Mouse (Mus musculus) forebrain, embryonic 12.5 days (tissue): ENCODE data around the gene Arf3. TPM values are rescaled to one million over a fixed set of nuclear protein-coding genes. Genes with fewer than 3 reads are reported as not detected.
A peak's percentile ranks its signal among the peaks of the same experiment; 100 is the strongest.

ENCODE experiments used
- ATAC-seq: fragments of 200-750 bp; cut with Nextera tagmentation; 2 replicates; pipeline ENCODE4 v1.8.0; 2017; ENCODE audit warnings: moderate TSS enrichment; ENCODE audit not compliant: low FRiP score
- H3K27ac ChIP-seq: fragments of 300-500 bp; sonication (generic); 2 replicates; pipeline ENCODE4 v1.5.1; 2016; ENCODE audit warnings: mild to moderate bottlenecking
- H3K27me3 ChIP-seq: fragments of 300-500 bp; sonication (generic); 2 replicates; pipeline ENCODE4 v1.6.1; 2016; ENCODE audit warnings: mild to moderate bottlenecking
- H3K36me3 ChIP-seq: fragments of 300-500 bp; sonication (generic); replicated peaks from 2 replicates; pipeline ENCODE4 v1.6.1; 2016; ENCODE audit warnings: mild to moderate bottlenecking
- H3K4me1 ChIP-seq: fragments of 300-500 bp; sonication (generic); 2 replicates; pipeline ENCODE4 v1.6.1; 2016
- H3K4me2 ChIP-seq: fragments of 300-500 bp; sonication (generic); 2 replicates; pipeline ENCODE4 v1.6.1; 2016; ENCODE audit warnings: mild to moderate bottlenecking, moderate library complexity
- H3K4me3 ChIP-seq: fragments of 300-500 bp; sonication (generic); replicated peaks from 2 replicates; pipeline ENCODE4 v1.5.1; 2016; ENCODE audit warnings: mild to moderate bottlenecking
- H3K9ac ChIP-seq: fragments of 300-500 bp; sonication (generic); 2 replicates; pipeline ENCODE4 v1.6.1; 2016; ENCODE audit warnings: mild to moderate bottlenecking
- H3K9me3 ChIP-seq: fragments of 300-500 bp; sonication (generic); 2 replicates; pipeline ENCODE4 v1.6.1; 2016
- WGBS: fragments of 180-500 bp; shearing (Covaris S2); methylation state at CpG from one replicate; pipeline ENCODE4 v1.1.7; 2016; 5-methylcytosine and 5-hydroxymethylcytosine counted together
- polyA plus RNA-seq: library from polyadenylated mRNA; unstranded; fragments of >200 nt; fragmentation: Nextera tagmentation; extraction: Ambion mirVana; gene quantifications from 2 replicates; pipeline ENCODE4 v1.2.1, GENCODE M21; 2016

The Arf3 gene
- polyA plus RNA-seq, 1 experiment from 2014 or later: 58.3 TPM

DNA sequence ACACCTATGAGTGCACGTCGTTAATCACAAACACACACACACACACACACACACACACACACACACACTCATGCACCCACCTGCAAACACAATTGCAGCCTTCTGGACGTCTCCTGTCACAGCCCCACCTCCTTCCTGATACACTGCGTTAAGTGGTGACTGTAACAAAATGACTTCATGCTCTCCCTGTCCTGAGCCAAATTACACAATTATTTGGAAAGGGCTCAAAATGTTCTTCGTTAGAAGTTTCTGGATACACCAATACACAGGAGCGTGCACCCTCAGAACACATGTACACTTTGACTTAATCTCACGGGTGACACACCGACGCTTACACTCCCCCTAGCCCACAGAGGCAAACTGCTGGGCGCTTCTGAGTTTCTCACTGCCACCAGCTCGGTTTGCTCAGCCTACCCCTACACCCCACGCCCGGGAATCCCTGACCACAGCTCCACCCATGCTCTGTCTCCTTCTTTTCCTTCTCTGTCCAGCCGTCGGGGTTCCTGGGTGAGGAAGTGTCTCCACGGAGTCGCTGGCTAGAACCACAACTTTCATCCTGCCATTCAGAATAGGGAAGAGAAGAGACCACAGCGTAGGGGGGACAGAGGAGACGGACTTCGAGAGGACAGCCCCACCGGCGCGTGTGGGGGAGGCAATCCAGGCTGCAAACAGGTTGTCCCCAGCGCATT is 26.1 kb upstream of the Arf3 start:
- WGBS: 10% methylated on average over 24 of the region's 24 CpGs
- H3K4me3 ChIP-seq: peak overlapping the region; percentile 15; the same call in 1 of the 2 replicates
- peak overlapping the region; percentile 19; the same call in 1 of the 2 replicates for H3K4me2 ChIP-seq
- H3K27me3 ChIP-seq: peaks cover 98% of the 10 kb centered on the region
- peaks cover 37% of the 10 kb centered on the region for H3K4me1 ChIP-seq
- no peak overlapping the region for H3K27ac ChIP-seq
- H3K9ac ChIP-seq: no peak overlapping the region
- no peak for ATAC-seq
- H3K9me3 ChIP-seq: 0 out of 2 replicates have a peak, but pooled peaks cover 5% of the 10 kb centered on the region
- no peaks in the 10 kb centered on the region for H3K36me3 ChIP-seq

DNA sequence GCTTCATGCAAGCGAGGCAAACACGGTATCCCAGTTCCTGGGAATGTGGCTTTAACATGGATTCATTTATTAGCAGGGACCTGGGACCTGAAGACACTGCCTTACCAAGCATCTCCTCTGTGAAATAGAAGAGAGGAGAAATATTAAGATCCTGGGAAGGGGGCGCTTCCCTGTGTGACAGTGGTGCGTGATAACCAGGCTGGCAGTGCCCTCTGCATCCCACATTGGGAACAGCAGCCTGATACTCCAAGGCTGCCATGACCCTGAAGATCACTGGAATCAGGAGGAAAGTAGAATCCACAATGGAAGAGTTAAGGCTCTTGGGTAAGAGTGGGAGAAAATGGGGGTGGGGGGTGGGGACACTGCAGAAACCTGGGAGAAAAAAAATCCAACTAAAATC is 24.9 kb upstream of the Arf3 start:
- no peak overlapping the region for H3K9ac ChIP-seq
- ATAC-seq: no peak
- no peaks in the 10 kb centered on the region for H3K36me3 ChIP-seq
- no peak overlapping the region for H3K27ac ChIP-seq
- no peak overlapping the region for H3K4me2 ChIP-seq
- H3K4me1 ChIP-seq: peaks cover 31% of the 10 kb centered on the region
- H3K9me3 ChIP-seq: 0 out of 2 replicates have a peak, but pooled peaks cover 5% of the 10 kb centered on the region
- 42% methylated on average over 4 of the region's 4 CpGs for WGBS
- peaks cover 95% of the 10 kb centered on the region for H3K27me3 ChIP-seq
- H3K4me3 ChIP-seq: no peak overlapping the region

DNA sequence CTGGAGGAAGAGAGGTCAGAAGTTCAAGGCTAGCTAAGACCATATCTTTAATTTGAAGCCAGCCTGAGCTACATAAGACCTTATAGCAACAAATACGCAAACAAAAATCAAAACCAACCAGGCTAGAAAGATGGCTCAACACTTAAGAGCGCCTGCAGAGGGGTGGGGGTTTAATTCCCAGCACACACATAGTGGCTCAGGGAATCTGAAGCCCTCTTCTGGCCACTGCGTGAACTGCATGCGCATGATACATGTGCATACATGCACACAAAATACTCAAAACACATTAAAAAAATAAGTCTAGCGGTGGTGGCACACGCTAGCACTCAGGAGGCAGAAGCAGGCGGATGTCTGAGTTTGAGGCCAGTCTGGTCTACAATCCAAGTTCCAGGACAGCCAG is 22.7 kb upstream of the Arf3 start:
- no peak overlapping the region for H3K4me3 ChIP-seq
- peaks cover 95% of the 10 kb centered on the region for H3K27me3 ChIP-seq
- no peak for ATAC-seq
- H3K9ac ChIP-seq: no peak overlapping the region
- H3K27ac ChIP-seq: no peak overlapping the region
- peaks cover 13% of the 10 kb centered on the region for H3K4me1 ChIP-seq
- H3K36me3 ChIP-seq: no peaks in the 10 kb centered on the region
- WGBS: 41% methylated on average over 7 of the region's 7 CpGs
- H3K9me3 ChIP-seq: 0 out of 2 replicates have a peak, but pooled peaks cover 5% of the 10 kb centered on the region
- no peak overlapping the region for H3K4me2 ChIP-seq

DNA sequence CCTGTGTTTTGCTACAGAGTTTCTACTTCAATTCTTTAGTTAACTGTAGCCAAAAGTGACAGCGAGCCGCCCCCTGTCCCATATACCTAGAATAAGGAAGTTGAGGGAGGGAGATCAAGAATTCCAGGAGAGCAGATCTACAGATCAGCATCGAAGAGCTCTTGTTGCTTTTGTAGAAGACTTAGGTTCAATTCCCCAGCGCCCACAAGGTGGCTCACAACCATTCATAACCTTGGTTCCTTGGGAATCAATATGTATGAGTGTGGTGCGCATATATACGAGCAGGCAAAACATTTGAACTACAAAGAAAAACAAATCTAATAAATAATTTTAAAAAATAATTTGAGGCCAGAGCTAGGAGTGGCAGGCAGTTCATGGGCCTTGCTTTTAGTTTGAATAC is 18.2 kb upstream of the Arf3 start:
- peaks cover 95% of the 10 kb centered on the region for H3K27me3 ChIP-seq
- H3K9ac ChIP-seq: no peak overlapping the region
- no peaks in the 10 kb centered on the region for H3K36me3 ChIP-seq
- H3K4me1 ChIP-seq: peaks cover 27% of the 10 kb centered on the region
- H3K9me3 ChIP-seq: 0 out of 2 replicates have a peak, but pooled peaks cover 5% of the 10 kb centered on the region
- H3K27ac ChIP-seq: no peak overlapping the region
- WGBS: 26% methylated on average over 6 of the region's 6 CpGs
- no peak for ATAC-seq
- no peak overlapping the region for H3K4me3 ChIP-seq
- no peak overlapping the region for H3K4me2 ChIP-seq

DNA sequence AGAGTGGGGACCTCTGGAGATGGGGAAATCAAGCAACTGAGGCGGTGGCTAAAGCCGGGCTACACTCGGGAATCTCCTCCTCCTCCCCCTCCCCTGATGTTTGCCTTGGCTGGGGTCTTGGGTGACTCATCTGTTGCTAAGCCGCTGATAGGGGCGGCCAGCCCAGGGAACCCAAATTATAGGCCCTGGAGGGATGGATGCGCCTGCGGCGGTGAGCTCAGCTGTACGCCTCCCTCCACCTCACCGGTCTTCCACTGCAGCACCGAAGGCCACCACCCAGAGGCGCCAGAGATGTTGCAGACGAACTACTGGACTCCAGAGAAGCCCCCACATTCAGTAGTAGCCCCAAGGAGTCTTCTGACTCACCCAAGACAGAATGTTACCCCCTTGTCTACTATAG is 17.6 kb upstream of the Arf3 start:
- Histone ChIP-seq H3K36me3 (no peaks in the 10 kb centered on the region), H3K27ac (no peak overlapping the region), H3K4me3 (no peak overlapping the region), H3K4me2 (no peak overlapping the region), H3K27me3 (peaks cover 95% of the 10 kb centered on the region), H3K4me1 (peaks cover 33% of the 10 kb centered on the region), H3K9ac (no peak overlapping the region), H3K9me3 (0 out of 2 replicates have a peak, but pooled peaks cover 1% of the 10 kb centered on the region)
- 1% methylated on average over 13 of the region's 13 CpGs for WGBS
- no peak for ATAC-seq

DNA sequence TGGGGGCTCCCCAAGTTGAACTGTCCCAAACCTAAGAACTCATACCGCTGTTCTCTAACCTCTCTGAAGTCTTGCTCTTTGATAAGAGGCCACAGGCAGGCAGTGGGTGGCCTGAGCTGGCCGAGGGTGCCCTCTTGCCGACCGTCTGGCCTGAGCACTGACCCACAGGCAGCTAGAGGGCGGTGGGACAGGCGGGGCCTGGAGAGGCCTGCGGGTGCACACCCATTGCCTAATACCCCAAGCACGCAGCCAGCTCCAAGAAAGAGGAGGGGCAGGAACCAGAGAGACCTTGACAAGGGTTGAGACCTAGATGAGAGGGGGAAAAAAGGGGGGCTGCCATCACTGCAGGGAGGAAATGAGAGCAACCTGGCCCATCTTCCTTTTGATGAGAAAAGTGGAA is 17.1 kb upstream of the Arf3 start:
- no peak overlapping the region for H3K4me3 ChIP-seq
- no peaks in the 10 kb centered on the region for H3K9me3 ChIP-seq
- H3K36me3 ChIP-seq: no peaks in the 10 kb centered on the region
- H3K4me1 ChIP-seq: peaks cover 36% of the 10 kb centered on the region
- H3K4me2 ChIP-seq: no peak overlapping the region
- ATAC-seq: no peak
- H3K9ac ChIP-seq: no peak overlapping the region
- 2% methylated on average over 8 of the region's 8 CpGs for WGBS
- no peak overlapping the region for H3K27ac ChIP-seq
- peaks cover 95% of the 10 kb centered on the region for H3K27me3 ChIP-seq

DNA sequence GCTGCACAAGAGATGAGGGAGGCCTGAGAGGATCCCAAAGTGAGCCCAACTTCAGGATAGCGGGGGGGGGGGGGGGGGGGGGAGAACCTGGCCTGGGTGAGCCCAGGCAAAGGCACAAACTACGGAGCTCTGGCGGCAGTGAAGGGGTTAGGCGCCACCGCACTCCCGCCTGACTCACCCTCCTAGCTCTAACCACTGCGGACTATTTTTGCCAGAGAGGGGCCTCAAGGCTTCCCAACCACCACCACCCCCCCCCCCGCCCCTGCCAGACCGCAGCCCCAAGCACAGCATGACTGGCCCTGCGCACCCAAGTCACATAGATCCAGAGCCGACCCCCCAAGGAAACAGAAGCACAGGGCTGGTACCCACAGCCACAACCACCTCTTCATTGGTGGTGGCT is 15.8 kb upstream of the Arf3 start:
- ATAC-seq: no peak
- 2% methylated on average over 6 of the region's 11 CpGs for WGBS
- Histone ChIP-seq H3K4me1 (peaks cover 36% of the 10 kb centered on the region), H3K27ac (no peak overlapping the region), H3K9ac (no peak overlapping the region), H3K27me3 (peaks cover 97% of the 10 kb centered on the region), H3K9me3 (no peaks in the 10 kb centered on the region), H3K4me2 (no peak overlapping the region), H3K36me3 (no peaks in the 10 kb centered on the region), H3K4me3 (no peak overlapping the region)

DNA sequence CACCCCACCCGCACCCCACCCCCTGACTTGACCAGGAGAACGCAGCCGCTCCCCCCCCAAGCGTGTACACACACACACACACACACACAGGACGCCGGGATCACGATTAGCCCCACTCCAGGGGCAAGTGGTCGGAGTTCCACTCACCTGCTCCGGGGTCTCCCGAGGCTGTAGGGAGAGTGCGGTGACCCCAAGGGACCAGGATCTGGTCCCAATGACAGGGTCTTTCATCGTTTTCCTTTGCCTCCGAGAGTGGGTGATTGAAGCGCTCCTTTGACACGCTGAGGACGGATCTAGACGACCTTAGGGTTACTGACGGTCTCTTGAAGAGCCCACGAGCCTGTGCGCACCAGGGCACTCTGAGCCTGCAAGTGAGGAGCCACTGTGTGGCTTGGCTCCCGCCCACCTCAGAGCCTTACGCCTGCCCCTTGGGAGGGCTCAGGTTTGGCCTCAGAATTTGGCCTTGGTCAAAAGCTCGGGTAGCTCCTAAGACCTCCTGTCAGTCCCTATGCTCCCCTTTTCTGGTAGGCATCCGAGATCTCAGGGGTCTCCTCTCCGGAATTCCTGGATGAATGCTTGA is 15.3 kb upstream of the Arf3 start:
- peaks cover 100% of the 10 kb centered on the region for H3K27me3 ChIP-seq
- H3K36me3 ChIP-seq: no peaks in the 10 kb centered on the region
- peak overlapping the region; percentile 19 for H3K4me3 ChIP-seq
- H3K4me2 ChIP-seq: peak overlapping the region; percentile 21
- no peak overlapping the region for H3K27ac ChIP-seq
- H3K4me1 ChIP-seq: peaks cover 36% of the 10 kb centered on the region
- H3K9me3 ChIP-seq: no peaks in the 10 kb centered on the region
- H3K9ac ChIP-seq: 0 out of 2 replicates have a peak overlapping the region, but pooled peaks have one; percentile 2
- no peak for ATAC-seq
- WGBS: under 1% methylated on average over 25 of the region's 25 CpGs

DNA sequence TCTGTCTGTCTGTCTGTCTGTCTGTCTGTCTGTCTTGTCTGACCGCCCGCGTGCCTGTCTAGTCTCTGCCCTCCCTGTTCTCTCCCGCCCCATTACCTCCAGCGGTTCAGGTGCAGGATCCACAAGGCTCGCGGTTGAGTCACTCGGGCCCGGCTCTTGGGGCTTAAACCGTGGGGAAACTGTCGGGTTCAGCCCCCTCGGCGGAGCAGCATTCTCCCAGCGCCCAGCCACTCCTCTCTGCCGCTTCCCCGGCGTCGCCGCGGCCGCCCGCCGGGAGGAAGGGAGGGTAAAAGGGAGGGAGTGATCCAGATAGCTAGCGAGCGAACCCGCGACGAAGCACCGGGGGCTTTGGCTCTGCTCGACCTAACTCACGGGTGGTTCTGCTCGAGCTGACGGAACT is 14.7 kb upstream of the Arf3 start, which contains the start of gene Wnt10b:
Wnt10b (minus strand) TSS at position 389 of the 400 bp plus-strand sequence.
- peaks cover 100% of the 10 kb centered on the region for H3K27me3 ChIP-seq
- H3K4me2 ChIP-seq: peak within 1 kb of the TSS; percentile 41
- peaks cover 39% of the 10 kb centered on the region for H3K4me1 ChIP-seq
- 0 out of 2 replicates have a peak within 1 kb of the TSS, but pooled peaks have one; percentile 2 for H3K9ac ChIP-seq
- no peak for ATAC-seq
- no peaks in the 10 kb centered on the region for H3K36me3 ChIP-seq
- H3K4me3 ChIP-seq: peak within 1 kb of the TSS; percentile 24
- WGBS: under 1% methylated on average over 28 of the region's 33 CpGs
- no peak within 1 kb of the TSS for H3K27ac ChIP-seq
- no peaks in the 10 kb centered on the region for H3K9me3 ChIP-seq

DNA sequence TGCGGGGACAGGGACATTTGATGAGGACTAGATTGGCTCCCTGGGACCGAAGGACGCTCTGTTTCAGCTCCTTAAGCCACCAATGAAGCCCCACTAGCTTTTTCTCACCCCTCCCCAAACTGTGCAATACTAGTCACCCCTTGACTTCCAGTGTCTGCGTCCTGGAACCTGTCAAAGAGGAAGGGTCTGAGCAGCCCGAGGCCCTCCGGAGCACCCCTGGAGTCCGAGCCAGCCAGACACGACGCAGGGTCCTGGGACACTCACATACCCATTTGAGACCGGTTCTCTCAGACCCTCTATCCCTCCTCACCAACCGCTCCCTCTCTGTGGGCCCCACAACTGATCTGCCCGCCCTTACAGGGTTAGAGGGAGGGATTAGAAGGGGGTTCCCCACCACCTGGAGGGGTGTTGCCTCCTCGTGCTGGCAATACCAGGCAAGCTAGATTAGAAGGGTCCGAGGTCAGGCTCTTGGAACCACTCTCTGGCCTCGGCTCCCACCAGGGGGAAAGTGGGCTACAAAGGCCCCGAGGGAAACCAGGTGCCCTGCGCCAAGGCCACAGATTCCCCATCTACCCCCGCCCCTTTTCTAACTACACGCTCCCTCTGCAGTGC is 14.1 kb upstream of the Arf3 start:
- ATAC-seq: no peak
- Histone ChIP-seq H3K9ac (no peak overlapping the region), H3K36me3 (no peaks in the 10 kb centered on the region), H3K9me3 (no peaks in the 10 kb centered on the region), H3K4me2 (peak overlapping the region; percentile 41; the same call in 1 of the 2 replicates), H3K4me3 (0 out of 2 replicates have a peak overlapping the region, but pooled peaks have one; percentile 24), H3K27me3 (peaks cover 100% of the 10 kb centered on the region), H3K4me1 (peaks cover 45% of the 10 kb centered on the region), H3K27ac (no peak overlapping the region)
- under 1% methylated on average over 19 of the region's 19 CpGs for WGBS

DNA sequence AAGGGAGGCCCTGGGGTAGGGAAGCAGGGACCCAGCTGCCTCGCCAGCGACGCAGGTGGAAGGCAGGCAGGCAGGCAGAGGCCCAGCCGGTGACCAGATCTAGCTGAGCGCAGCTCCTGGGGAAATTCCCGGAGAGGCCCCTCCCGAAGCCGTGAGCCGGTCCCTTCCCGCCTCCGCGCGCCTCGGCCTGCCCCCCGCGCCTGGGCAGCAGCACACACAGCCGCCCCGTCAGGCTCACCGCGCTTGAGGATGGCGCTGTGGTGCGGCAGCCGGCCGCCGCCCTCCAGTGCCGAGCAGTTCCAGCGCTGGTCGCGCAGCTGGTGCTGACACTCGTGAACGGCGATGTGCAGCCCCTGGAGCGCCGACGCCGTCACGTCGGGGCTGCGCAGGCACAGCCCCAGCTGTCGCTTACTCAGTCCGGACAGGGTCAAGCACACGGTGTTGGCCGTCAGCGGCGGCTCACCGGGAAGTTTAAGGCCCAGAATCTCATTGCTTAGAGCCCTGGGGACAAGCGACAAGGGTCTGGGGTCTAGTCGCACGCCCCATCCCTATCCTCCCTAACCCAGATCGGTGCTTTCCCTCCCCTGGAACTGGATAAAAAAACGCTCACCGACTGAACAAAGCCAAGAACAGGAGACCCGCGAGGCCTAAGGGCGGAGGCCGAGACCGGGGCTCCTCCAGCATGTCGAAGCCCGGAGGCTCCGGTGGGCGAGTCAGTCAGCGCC is 13.4 kb upstream of the Arf3 start:
- WGBS: under 1% methylated on average over 54 of the region's 62 CpGs

DNA sequence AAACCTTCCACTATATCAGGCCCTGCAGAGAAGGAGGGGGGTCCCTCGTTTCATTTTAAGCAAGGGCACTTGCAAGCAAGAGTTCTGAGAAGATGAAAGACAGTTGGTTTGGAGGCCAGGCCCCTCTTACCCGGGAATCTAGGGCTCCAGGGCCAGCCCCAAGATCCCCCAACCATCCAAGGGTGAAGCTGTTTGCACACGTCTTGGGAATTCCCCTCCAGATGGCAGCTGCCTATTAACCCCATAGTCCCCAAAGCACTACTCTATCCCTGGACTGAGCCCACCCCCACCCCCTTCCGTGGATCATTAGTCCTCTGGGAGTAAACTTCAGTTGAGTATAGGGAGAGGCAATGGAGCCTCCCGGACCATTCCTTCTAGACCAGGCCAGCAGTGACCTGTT is 12.5 kb upstream of the Arf3 start:
- no peak overlapping the region for H3K4me2 ChIP-seq
- 4% methylated on average over 5 of the region's 5 CpGs for WGBS

More for the DNA sequence above, 13.4 kb upstream of the Arf3 start:
- Histone ChIP-seq H3K4me3 (peak overlapping the region; percentile 24), H3K4me2 (peak overlapping the region; percentile 41), H3K27ac (no peak overlapping the region), H3K4me1 (peaks cover 47% of the 10 kb centered on the region), H3K27me3 (peaks cover 100% of the 10 kb centered on the region), H3K36me3 (no peaks in the 10 kb centered on the region), H3K9me3 (no peaks in the 10 kb centered on the region), H3K9ac (no peak overlapping the region)
- peak; percentile 71 for ATAC-seq

More for the DNA sequence above, 12.5 kb upstream of the Arf3 start:
- no peak for ATAC-seq
- H3K27ac ChIP-seq: no peak overlapping the region
- H3K9me3 ChIP-seq: no peaks in the 10 kb centered on the region
- H3K4me1 ChIP-seq: peaks cover 47% of the 10 kb centered on the region
- H3K4me3 ChIP-seq: no peak overlapping the region
- no peaks in the 10 kb centered on the region for H3K36me3 ChIP-seq
- H3K27me3 ChIP-seq: peaks cover 100% of the 10 kb centered on the region
- no peak overlapping the region for H3K9ac ChIP-seq
